Mouse (Mus musculus): ENCODE measurements at regions not wholly inside any gene's neighbourhood (a gene's known extent, or its start where the extent isn't known, plus 50 kb on each side); places are given as distances from the start of the nearest gene placed in this dataset.

DNA sequence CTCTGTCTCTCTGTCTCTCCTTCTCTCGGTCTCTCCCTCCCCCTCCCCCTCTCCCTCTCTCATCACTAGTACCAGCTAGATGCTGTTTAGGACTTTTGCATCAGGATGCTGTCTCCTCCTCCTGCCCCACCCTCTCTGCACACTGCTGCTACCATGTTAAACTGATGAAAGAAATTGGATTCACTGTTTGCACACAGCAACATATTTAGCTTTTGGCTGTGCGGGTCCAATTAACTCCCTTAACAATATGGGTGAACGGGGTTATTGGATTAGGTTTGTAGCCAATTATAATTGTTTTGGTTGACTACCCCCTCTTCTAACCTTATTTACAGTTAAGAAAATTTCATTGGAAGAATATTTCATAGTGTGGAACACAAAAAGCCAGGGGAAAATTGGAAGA is 424.0 kb upstream of the Sorcs1 start:
- 54% methylated on average over 3 of the region's 3 CpGs for WGBS
- Histone ChIP-seq H3K27me3 (replicated peaks; ENCODE audit: control insufficient read depth, insufficient read depth, low read length) (no peaks in the 10 kb centered on the region), H3K9ac (ENCODE audit: low read length) (no peak overlapping the region), H3K27ac (ENCODE audit: low read depth, low read length) (no peak overlapping the region), H3K4me2 (ENCODE audit: low read length) (no peak overlapping the region), H3K4me1 (ENCODE audit: control insufficient read depth, insufficient read depth, low read length) (no peaks in the 10 kb centered on the region), H3K4me3 (ENCODE audit: low read depth, low read length) (no peak overlapping the region), H3K9me3 (replicated peaks; ENCODE audit: control insufficient read depth, low read length) (no peaks in the 10 kb centered on the region; the same call in 1 of the 2 replicates), H3K36me3 (ENCODE audit: control insufficient read depth, insufficient read depth, low read length) (no peaks in the 10 kb centered on the region)
- ATAC-seq: no peak
- DNase-seq (ENCODE audit: low spot score): no peak

DNA sequence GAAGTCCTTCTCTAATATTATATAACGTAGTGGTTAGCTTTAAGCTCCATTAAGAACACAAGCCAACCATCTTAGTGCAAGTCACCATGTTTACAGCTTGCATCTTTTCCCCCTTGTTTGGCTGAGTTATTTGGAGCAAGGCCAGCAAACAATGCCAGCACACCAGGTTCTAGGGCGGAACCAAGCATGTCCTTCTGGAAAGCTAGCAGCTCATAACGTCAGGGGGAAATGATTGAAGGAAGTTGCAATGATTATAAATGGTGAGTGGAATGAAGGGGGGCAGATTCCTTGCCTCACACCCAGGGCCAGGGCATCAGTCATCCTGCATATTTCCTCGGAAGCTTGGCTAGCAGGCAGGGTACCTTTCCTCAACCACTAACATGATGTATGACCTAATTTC is 396.3 kb upstream of the Sorcs1 start:
- Histone ChIP-seq H3K36me3 (ENCODE audit: control insufficient read depth, insufficient read depth, low read length) (no peaks in the 10 kb centered on the region), H3K9me3 (replicated peaks; ENCODE audit: control insufficient read depth, low read length) (no peaks in the 10 kb centered on the region), H3K4me2 (ENCODE audit: low read length) (no peak overlapping the region), H3K4me1 (ENCODE audit: control insufficient read depth, insufficient read depth, low read length) (no peaks in the 10 kb centered on the region), H3K4me3 (ENCODE audit: low read depth, low read length) (no peak overlapping the region), H3K27ac (ENCODE audit: low read depth, low read length) (no peak overlapping the region), H3K27me3 (replicated peaks; ENCODE audit: control insufficient read depth, insufficient read depth, low read length) (no peaks in the 10 kb centered on the region), H3K9ac (ENCODE audit: low read length) (no peak overlapping the region)
- WGBS: 63% methylated on average over 4 of the region's 4 CpGs
- DNase-seq (ENCODE audit: low spot score) (peak; percentile 67), ATAC-seq (peak; percentile 52; the same call in 1 of the 2 replicates)

DNA sequence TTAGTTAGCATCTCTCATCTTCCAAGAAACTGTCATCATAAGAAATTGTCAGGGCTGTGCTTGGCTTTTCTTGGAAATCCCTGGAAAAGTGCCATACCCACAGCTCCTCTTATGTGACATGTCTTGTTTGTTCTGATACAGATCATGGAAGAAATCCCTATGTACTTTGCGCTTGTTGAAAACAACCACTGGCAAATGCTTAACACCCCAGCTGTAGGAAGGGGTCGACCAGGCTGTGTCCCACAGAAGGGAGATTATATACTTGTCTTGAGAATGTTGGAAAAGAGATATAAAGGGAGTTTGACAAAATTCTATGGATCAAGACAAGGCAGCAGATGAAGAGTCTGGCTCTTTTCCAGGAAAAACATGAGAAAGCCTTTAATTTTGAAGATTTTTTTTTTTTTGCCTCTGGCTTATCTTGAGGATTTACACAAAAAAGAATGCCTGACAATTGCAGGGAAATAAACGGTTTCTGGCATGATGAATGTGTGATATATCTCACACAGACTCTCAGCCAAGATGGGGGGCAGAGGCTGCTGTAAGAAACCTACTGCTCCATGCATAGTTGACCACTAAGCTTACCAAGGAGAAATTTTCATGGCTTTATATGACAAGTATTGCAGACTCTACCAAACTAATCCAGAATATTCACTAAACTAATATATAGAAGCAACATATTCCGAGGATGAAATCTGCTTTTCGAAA is 381.7 kb upstream of the Sorcs1 start:
- WGBS: 67% methylated on average over 5 of the region's 5 CpGs
- Histone ChIP-seq H3K4me3 (ENCODE audit: low read depth, low read length) (no peak overlapping the region), H3K27me3 (replicated peaks; ENCODE audit: control insufficient read depth, insufficient read depth, low read length) (no peaks in the 10 kb centered on the region), H3K4me2 (ENCODE audit: low read length) (no peak overlapping the region), H3K9me3 (replicated peaks; ENCODE audit: control insufficient read depth, low read length) (no peaks in the 10 kb centered on the region), H3K4me1 (ENCODE audit: control insufficient read depth, insufficient read depth, low read length) (no peaks in the 10 kb centered on the region), H3K27ac (ENCODE audit: low read depth, low read length) (no peak overlapping the region), H3K9ac (ENCODE audit: low read length) (no peak overlapping the region), H3K36me3 (ENCODE audit: control insufficient read depth, insufficient read depth, low read length) (no peaks in the 10 kb centered on the region)
- DNase-seq (ENCODE audit: low spot score): peak; percentile 84
- peak; percentile 87; the same call in 1 of the 2 replicates for ATAC-seq

DNA sequence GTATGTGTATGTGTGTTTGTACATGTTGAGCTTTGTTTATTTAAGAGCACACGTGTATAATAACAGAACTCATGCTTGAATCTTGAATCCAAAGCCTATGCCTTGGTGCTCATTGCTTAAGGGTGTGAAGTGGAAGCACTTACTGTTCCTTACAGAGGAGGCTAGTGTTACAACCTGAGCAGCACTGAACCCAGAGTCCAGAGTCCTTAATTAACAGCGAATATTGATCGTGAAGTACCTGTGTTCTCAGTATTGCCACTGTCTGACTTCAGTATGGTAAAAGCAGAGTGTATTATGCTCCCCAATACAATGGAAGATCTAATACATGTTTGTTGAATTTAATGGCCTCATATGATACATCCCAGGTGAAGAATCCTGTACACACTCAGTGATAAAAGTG is 365.1 kb upstream of the Sorcs1 start:
- no peaks in the 10 kb centered on the region for H3K27me3 ChIP-seq (replicated peaks; ENCODE audit: control insufficient read depth, insufficient read depth, low read length)
- 89% methylated on average over 3 of the region's 3 CpGs for WGBS
- DNase-seq (ENCODE audit: low spot score): no peak
- ATAC-seq: no peak
- H3K36me3 ChIP-seq (ENCODE audit: control insufficient read depth, insufficient read depth, low read length): no peaks in the 10 kb centered on the region
- H3K9ac ChIP-seq (ENCODE audit: low read length): no peak overlapping the region
- H3K4me2 ChIP-seq (ENCODE audit: low read length): no peak overlapping the region
- no peak overlapping the region for H3K4me3 ChIP-seq (ENCODE audit: low read depth, low read length)
- H3K27ac ChIP-seq (ENCODE audit: low read depth, low read length): no peak overlapping the region
- H3K9me3 ChIP-seq (replicated peaks; ENCODE audit: control insufficient read depth, low read length): no peaks in the 10 kb centered on the region
- no peaks in the 10 kb centered on the region for H3K4me1 ChIP-seq (ENCODE audit: control insufficient read depth, insufficient read depth, low read length)

DNA sequence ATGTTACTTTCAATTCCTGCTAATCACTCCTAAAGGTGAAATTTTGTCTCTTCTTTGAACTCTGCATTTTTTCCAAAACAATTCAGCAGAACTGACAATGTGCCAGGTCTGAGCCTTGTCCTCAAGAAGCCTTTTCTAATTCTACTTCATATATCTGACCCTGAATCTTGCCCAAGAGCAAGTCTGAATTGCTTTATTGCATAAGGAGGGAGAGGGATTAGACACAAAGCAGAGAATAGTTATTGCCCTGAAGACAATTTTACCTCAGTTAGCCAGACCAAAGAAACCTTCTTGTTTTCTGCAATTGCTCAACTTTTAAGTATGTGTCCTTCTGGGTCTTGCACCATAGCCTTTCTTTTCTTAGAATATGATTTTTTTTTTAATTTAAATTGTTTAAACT is 316.0 kb upstream of the Sorcs1 start:
- no peaks in the 10 kb centered on the region for H3K9me3 ChIP-seq (replicated peaks; ENCODE audit: control insufficient read depth, low read length)

DNA sequence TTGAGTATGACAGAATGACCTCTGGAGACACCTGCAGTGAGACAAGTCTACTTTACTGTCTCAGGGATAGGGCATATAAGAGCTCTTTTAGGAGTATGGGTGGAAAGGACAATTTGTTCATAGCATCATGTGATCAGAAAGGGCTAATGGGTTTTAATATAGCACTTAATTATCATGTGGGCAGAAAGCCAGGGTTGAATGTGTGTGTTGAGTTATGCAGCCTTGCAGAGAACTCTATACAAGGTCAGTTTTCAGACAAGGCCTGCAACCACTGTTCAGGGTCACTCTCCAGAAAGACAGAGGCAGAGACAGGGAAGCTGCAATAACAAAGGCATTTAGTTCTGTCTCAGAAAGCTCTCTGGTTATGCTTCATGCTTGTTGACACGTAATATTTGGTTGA is 292.6 kb upstream of the Sorcs1 start:
- 87% methylated on average over 1 of the region's 1 CpGs for WGBS
- Histone ChIP-seq H3K9me3 (replicated peaks; ENCODE audit: control insufficient read depth, low read length) (no peaks in the 10 kb centered on the region), H3K27me3 (replicated peaks; ENCODE audit: control insufficient read depth, insufficient read depth, low read length) (no peaks in the 10 kb centered on the region), H3K9ac (ENCODE audit: low read length) (no peak overlapping the region), H3K27ac (ENCODE audit: low read depth, low read length) (no peak overlapping the region), H3K4me3 (ENCODE audit: low read depth, low read length) (no peak overlapping the region), H3K4me2 (ENCODE audit: low read length) (no peak overlapping the region), H3K36me3 (ENCODE audit: control insufficient read depth, insufficient read depth, low read length) (no peaks in the 10 kb centered on the region), H3K4me1 (ENCODE audit: control insufficient read depth, insufficient read depth, low read length) (no peaks in the 10 kb centered on the region)
- ATAC-seq (no peak), DNase-seq (ENCODE audit: low spot score) (no peak)

More for the DNA sequence above, 316.0 kb upstream of the Sorcs1 start:
- DNase-seq (ENCODE audit: low spot score) (no peak), ATAC-seq (no peak)
- Histone ChIP-seq H3K4me1 (ENCODE audit: control insufficient read depth, insufficient read depth, low read length) (no peaks in the 10 kb centered on the region), H3K27me3 (replicated peaks; ENCODE audit: control insufficient read depth, insufficient read depth, low read length) (no peaks in the 10 kb centered on the region), H3K27ac (ENCODE audit: low read depth, low read length) (no peak overlapping the region), H3K4me3 (ENCODE audit: low read depth, low read length) (no peak overlapping the region), H3K36me3 (ENCODE audit: control insufficient read depth, insufficient read depth, low read length) (no peaks in the 10 kb centered on the region), H3K4me2 (ENCODE audit: low read length) (no peak overlapping the region), H3K9ac (ENCODE audit: low read length) (no peak overlapping the region)

DNA sequence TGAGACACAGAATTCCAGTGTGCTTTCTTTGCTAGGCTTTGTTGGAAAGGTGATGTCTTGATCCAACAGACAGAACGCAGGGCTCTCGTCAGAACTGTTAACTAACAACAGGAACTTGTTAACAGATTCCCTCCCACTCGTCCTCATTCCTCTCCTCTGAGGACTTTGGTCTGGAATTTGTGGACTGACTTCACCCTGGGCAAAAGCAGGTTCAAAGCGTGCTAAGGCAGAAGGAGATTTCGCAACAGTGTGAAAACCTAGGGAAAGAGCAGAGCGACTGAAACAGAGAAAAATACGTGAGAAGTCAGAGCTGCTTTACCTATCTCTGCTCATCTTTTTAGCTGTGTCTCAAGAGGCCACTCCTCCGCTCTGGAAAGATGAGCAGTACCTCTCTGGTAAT is 283.5 kb upstream of the Sorcs1 start:
- Histone ChIP-seq H3K9me3 (replicated peaks; ENCODE audit: control insufficient read depth, low read length) (no peaks in the 10 kb centered on the region), H3K36me3 (ENCODE audit: control insufficient read depth, insufficient read depth, low read length) (no peaks in the 10 kb centered on the region), H3K27me3 (replicated peaks; ENCODE audit: control insufficient read depth, insufficient read depth, low read length) (no peaks in the 10 kb centered on the region), H3K4me1 (ENCODE audit: control insufficient read depth, insufficient read depth, low read length) (no peaks in the 10 kb centered on the region), H3K27ac (ENCODE audit: low read depth, low read length) (no peak overlapping the region), H3K9ac (ENCODE audit: low read length) (no peak overlapping the region), H3K4me2 (ENCODE audit: low read length) (no peak overlapping the region), H3K4me3 (ENCODE audit: low read depth, low read length) (no peak overlapping the region)
- ATAC-seq: no peak
- 76% methylated on average over 8 of the region's 8 CpGs for WGBS
- DNase-seq (ENCODE audit: low spot score): no peak

DNA sequence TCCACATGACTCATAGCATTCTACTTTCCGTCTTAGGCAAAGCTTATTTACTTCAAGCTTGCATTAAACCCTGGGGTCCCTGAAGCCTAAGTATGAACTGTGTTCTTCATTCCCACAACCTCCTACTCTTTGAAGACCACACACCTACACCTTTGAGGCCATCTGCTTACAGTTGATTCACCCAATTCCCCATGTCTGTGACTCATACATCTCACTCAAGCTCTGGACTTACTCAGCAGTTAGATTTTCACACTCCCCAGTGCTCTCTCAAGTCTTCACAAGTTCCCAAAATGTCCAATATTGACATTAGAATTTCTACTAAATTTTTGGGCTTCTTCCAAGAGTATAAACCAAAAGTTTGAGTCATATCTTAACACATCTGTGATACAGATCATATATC is 266.6 kb upstream of the Sorcs1 start:
- no peak overlapping the region for H3K9ac ChIP-seq (ENCODE audit: low read length)
- 74% methylated on average over 1 of the region's 1 CpGs for WGBS
- no peak for DNase-seq (ENCODE audit: low spot score)

DNA sequence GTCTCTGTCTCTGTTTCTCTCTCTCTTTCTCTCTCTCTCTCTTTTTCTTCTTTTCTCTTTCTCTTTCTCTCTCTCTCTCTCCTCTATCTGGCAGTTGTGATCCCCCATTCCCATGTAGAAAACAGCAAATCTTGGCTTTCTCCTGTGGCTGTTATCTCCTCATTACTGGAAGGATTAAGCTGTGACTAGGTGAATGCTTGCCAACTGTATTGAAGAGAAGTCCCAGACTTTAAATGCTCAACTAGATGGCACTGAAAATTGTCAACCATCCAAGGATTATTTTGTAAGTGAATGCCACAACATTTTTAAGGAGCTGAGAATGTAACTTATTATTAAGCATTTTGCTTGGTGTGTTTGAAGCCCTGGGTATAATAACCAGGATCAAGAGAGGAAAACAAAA is 233.2 kb upstream of the Sorcs1 start:
- no peak overlapping the region for H3K9ac ChIP-seq (ENCODE audit: low read length)
- no peak overlapping the region for H3K4me3 ChIP-seq (ENCODE audit: low read depth, low read length)
- no peak overlapping the region for H3K27ac ChIP-seq (ENCODE audit: low read depth, low read length)
- no peak overlapping the region for H3K4me2 ChIP-seq (ENCODE audit: low read length)
- H3K27me3 ChIP-seq (replicated peaks; ENCODE audit: control insufficient read depth, insufficient read depth, low read length): no peaks in the 10 kb centered on the region
- no peaks in the 10 kb centered on the region for H3K4me1 ChIP-seq (ENCODE audit: control insufficient read depth, insufficient read depth, low read length)
- H3K36me3 ChIP-seq (ENCODE audit: control insufficient read depth, insufficient read depth, low read length): no peaks in the 10 kb centered on the region
- no peaks in the 10 kb centered on the region for H3K9me3 ChIP-seq (replicated peaks; ENCODE audit: control insufficient read depth, low read length)
- DNase-seq (ENCODE audit: low spot score): peak; percentile 72
- no peak; the same call in 1 of the 2 replicates for ATAC-seq

More for the DNA sequence above, 266.6 kb upstream of the Sorcs1 start:
- H3K4me1 ChIP-seq (ENCODE audit: control insufficient read depth, insufficient read depth, low read length): no peaks in the 10 kb centered on the region
- no peaks in the 10 kb centered on the region for H3K27me3 ChIP-seq (replicated peaks; ENCODE audit: control insufficient read depth, insufficient read depth, low read length)
- no peak overlapping the region for H3K27ac ChIP-seq (ENCODE audit: low read depth, low read length)
- ATAC-seq: no peak
- H3K36me3 ChIP-seq (ENCODE audit: control insufficient read depth, insufficient read depth, low read length): no peaks in the 10 kb centered on the region
- no peak overlapping the region for H3K4me3 ChIP-seq (ENCODE audit: low read depth, low read length)
- H3K9me3 ChIP-seq (replicated peaks; ENCODE audit: control insufficient read depth, low read length): no peaks in the 10 kb centered on the region
- H3K4me2 ChIP-seq (ENCODE audit: low read length): no peak overlapping the region

Data from forebrain, embryonic 14.5 days (tissue).